8 mouse cellular contexts compared by ENCODE assay signal in genomic region chr11:90687040-90687439, GRCm38 (mm10). TPM values are rescaled to one million over a fixed set of nuclear protein-coding genes. Genes with fewer than 3 reads are reported as not detected.
DNase-seq lines count a peak whose midpoint lies in the region; ATAC-seq and TF ChIP-seq lines count a peak whose summit lies in the region.

No protein-coding gene starts in this region.

- H3K9me3 ChIP-seq in hindbrain, embryonic 13.5 days: no peaks in the 10 kb centered on the region
- H3K9me3 ChIP-seq in midbrain, embryonic 12.5 days: no peaks in the 10 kb centered on the region

- H3K4me1 ChIP-seq in kidney, adult 2 months (ENCODE audit: control insufficient read depth, insufficient read depth, low read length): 0 out of 2 replicates have a peak, but pooled peaks cover 2% of the 10 kb centered on the region
- H3K4me1 ChIP-seq in cortical plate, adult 2 months (ENCODE audit: control insufficient read depth, insufficient read depth, low read length): peaks cover 3% of the 10 kb centered on the region
- peaks cover 20% of the 10 kb centered on the region for H3K4me1 ChIP-seq in hindbrain, embryonic 13.5 days (replicated peaks)
- H3K4me1 ChIP-seq in midbrain, embryonic 12.5 days: peaks cover 9% of the 10 kb centered on the region; the same call in 1 of the 2 replicates

- no peak for TF ChIP-seq POLR2A in kidney, adult 2 months (IDR thresholded peaks at IDR 0.05; ENCODE audit: low read depth, low read length)
- TF ChIP-seq POLR2A in cortical plate, adult 2 months (IDR thresholded peaks at IDR 0.05; ENCODE audit: extremely low read depth, insufficient read depth, low read length): no peak

- WGBS in kidney, adult 2 months: 2% methylated on average over 17 of the region's 17 CpGs
- under 1% methylated on average over 17 of the region's 17 CpGs for WGBS in hindbrain, embryonic 13.5 days
- WGBS in midbrain, embryonic 12.5 days: 2% methylated on average over 17 of the region's 17 CpGs

- no peak for DNase-seq in kidney, adult 2 months
- DNase-seq in kidney, adult 18-20 months: no peak
- DNase-seq in urinary bladder, postnatal 14 days (ENCODE audit: low spot score): no peak
- DNase-seq in adrenal gland, postnatal 10 days: no peak
- no peak for DNase-seq in testis, postnatal 14 days (ENCODE audit: low spot score)

- no peak overlapping the region for H3K27ac ChIP-seq in kidney, adult 2 months (ENCODE audit: insufficient read depth, low read depth, low read length)
- H3K27ac ChIP-seq in cortical plate, adult 2 months (ENCODE audit: insufficient read depth, low read length): no peak overlapping the region
- H3K27ac ChIP-seq in hindbrain, embryonic 13.5 days: no peak overlapping the region
- no peak overlapping the region for H3K27ac ChIP-seq in midbrain, embryonic 12.5 days (replicated peaks)

- ATAC-seq in hindbrain, embryonic 13.5 days (ENCODE audit: low FRiP score): peak; percentile 46
- ATAC-seq in midbrain, embryonic 12.5 days (ENCODE audit: low FRiP score, low read depth): peak; percentile 47

- H3K4me3 ChIP-seq in kidney, adult 2 months (ENCODE audit: insufficient read depth, low read depth, low read length): peak overlapping the region; percentile 74
- H3K4me3 ChIP-seq in cortical plate, adult 2 months (ENCODE audit: insufficient read depth, low read length): peak overlapping the region; percentile 88
- peak overlapping the region; percentile 55 for H3K4me3 ChIP-seq in hindbrain, embryonic 13.5 days
- peak overlapping the region; percentile 64 for H3K4me3 ChIP-seq in midbrain, embryonic 12.5 days

- H3K36me3 ChIP-seq in kidney, adult 2 months (ENCODE audit: control insufficient read depth, insufficient read depth, low read length): no peaks in the 10 kb centered on the region
- no peaks in the 10 kb centered on the region for H3K36me3 ChIP-seq in hindbrain, embryonic 13.5 days
- no peaks in the 10 kb centered on the region for H3K36me3 ChIP-seq in midbrain, embryonic 12.5 days

- no peak for TF ChIP-seq CTCF in kidney, adult 2 months (conservative IDR thresholded peaks at IDR 0.05; ENCODE audit: insufficient read depth, insufficient read length, low read depth, low read length)
- no peak for TF ChIP-seq CTCF in cortical plate, adult 2 months (IDR thresholded peaks at IDR 0.05; ENCODE audit: extremely low read depth, insufficient read depth, low read length)

- peak overlapping the region; percentile 82 for H3K4me2 ChIP-seq in hindbrain, embryonic 13.5 days
- peak overlapping the region; percentile 90 for H3K4me2 ChIP-seq in midbrain, embryonic 12.5 days (replicated peaks)

- peak overlapping the region; percentile 74 for H3K9ac ChIP-seq in hindbrain, embryonic 13.5 days
- H3K9ac ChIP-seq in midbrain, embryonic 12.5 days (replicated peaks): peak overlapping the region; percentile 65

- no peaks in the 10 kb centered on the region for H3K27me3 ChIP-seq in kidney, adult 2 months (replicated peaks; ENCODE audit: control insufficient read depth, insufficient read depth, low read length)
- H3K27me3 ChIP-seq in hindbrain, embryonic 13.5 days: peaks cover 11% of the 10 kb centered on the region; the same call in 1 of the 2 replicates
- H3K27me3 ChIP-seq in midbrain, embryonic 12.5 days: peaks cover 11% of the 10 kb centered on the region; the same call in 1 of the 2 replicates

RNA-seq across cellular contexts. Expression of gene Tom1l1, which starts 1.1 kb away (rescaled TPM):
- polyA plus RNA-seq in kidney, adult 2 months (2012; rRNA removed): 7.0 and 8.4 TPM in 2 replicates
- polyA plus RNA-seq in cortical plate, adult 2 months (2012; rRNA removed): 20.8 and 23.6 TPM in 2 replicates
- 15.0 and 17.6 TPM in 2 replicates for polyA plus RNA-seq in hindbrain, embryonic 13.5 days (2015; fragmentation: Nextera tagmentation; extraction: Ambion mirVana)
- 14.3 and 14.8 TPM in 2 replicates for polyA plus RNA-seq in midbrain, embryonic 12.5 days (2016; fragmentation: Nextera tagmentation; extraction: Ambion mirVana)
- 10 to 100 TPM; 25.0 to 31.4 TPM for total RNA-seq in adrenal gland, postnatal 10 days (2021)

RNA-seq across cellular contexts. Expression of gene Cox11, which starts 49.1 kb away (rescaled TPM):
- polyA plus RNA-seq in kidney, adult 2 months (2012; rRNA removed): 13.6 and 15.6 TPM in 2 replicates
- 23.5 and 25.6 TPM in 2 replicates for polyA plus RNA-seq in cortical plate, adult 2 months (2012; rRNA removed)
- polyA plus RNA-seq in hindbrain, embryonic 13.5 days (2015; fragmentation: Nextera tagmentation; extraction: Ambion mirVana): 36.4 and 38.2 TPM in 2 replicates
- polyA plus RNA-seq in midbrain, embryonic 12.5 days (2016; fragmentation: Nextera tagmentation; extraction: Ambion mirVana): 41.9 and 43.4 TPM in 2 replicates
- total RNA-seq in adrenal gland, postnatal 10 days (2021): 10 to 100 TPM; 24.5 to 28.6 TPM

RNA-seq across cellular contexts. Expression of gene Stxbp4, which starts 49.2 kb away (rescaled TPM):
- 5.0 TPM in 2 replicates for polyA plus RNA-seq in kidney, adult 2 months (2012; rRNA removed)
- 8.8 and 9.1 TPM in 2 replicates for polyA plus RNA-seq in cortical plate, adult 2 months (2012; rRNA removed)
- polyA plus RNA-seq in hindbrain, embryonic 13.5 days (2015; fragmentation: Nextera tagmentation; extraction: Ambion mirVana): 23.5 and 25.7 TPM in 2 replicates
- 43.9 and 45.8 TPM in 2 replicates for polyA plus RNA-seq in midbrain, embryonic 12.5 days (2016; fragmentation: Nextera tagmentation; extraction: Ambion mirVana)
- total RNA-seq in adrenal gland, postnatal 10 days (2021): 1 to 10 TPM; 6.4 to 9.1 TPM
